ENCODE assay signal across 8 mouse cellular contexts in genomic region chr1:135544504-135545146, GRCm38 (mm10).
DNase-seq lines count a peak whose midpoint lies in the region; ATAC-seq and TF ChIP-seq lines count a peak whose summit lies in the region.

No protein-coding gene starts in this region.

- peak overlapping the region in 2 of 3 experiments; percentile 22 to 42 for H3K4me3 ChIP-seq in CH12.LX (replicated peaks in 1 of 3; ENCODE audit: low read depth in 2 of 3, low read length in 2 of 3, poor library complexity in 1 of 3)
- no peak overlapping the region for H3K4me3 ChIP-seq in embryonic fibroblast, embryonic 13.5 days (ENCODE audit: insufficient read depth, low read length)
- H3K4me3 ChIP-seq in heart, embryonic 12.5 days, result no peak overlapping the region
- no peak overlapping the region for H3K4me3 ChIP-seq in lung, adult 2 months (replicated peaks; ENCODE audit: extremely low read depth, low read depth, low read length)
- no peak overlapping the region for H3K4me3 ChIP-seq in neural tube, embryonic 15.5 days (replicated peaks)
- no peak overlapping the region for H3K4me3 ChIP-seq in thymus, adult 2 months (ENCODE audit: control insufficient read depth, insufficient read depth, low read length)

- peaks cover 0 to 8% of the 10 kb centered on the region in 2 experiments; a peak in 2 of 4 replicates for H3K4me1 ChIP-seq in CH12.LX (ENCODE audit: control insufficient read depth in 1 of 2, insufficient read depth in 2 of 2)
- H3K4me1 ChIP-seq in embryonic fibroblast, embryonic 13.5 days (ENCODE audit: control insufficient read depth, insufficient read depth, low read length), result no peaks in the 10 kb centered on the region
- H3K4me1 ChIP-seq in heart, embryonic 12.5 days (replicated peaks), result peaks cover 55% of the 10 kb centered on the region
- 0 out of 2 replicates have a peak, but pooled peaks cover 4% of the 10 kb centered on the region for H3K4me1 ChIP-seq in lung, adult 2 months (ENCODE audit: control insufficient read depth, insufficient read depth, low read length)
- peaks cover 64% of the 10 kb centered on the region for H3K4me1 ChIP-seq in neural tube, embryonic 15.5 days
- H3K4me1 ChIP-seq in thymus, adult 2 months (replicated peaks; ENCODE audit: control insufficient read depth, insufficient read depth, low read length), result no peaks in the 10 kb centered on the region

- peak; percentile 66 to 96 for TF ChIP-seq CTCF in CH12.LX (conservative IDR thresholded peaks at IDR 0.05 in 1 of 2, IDR thresholded peaks at IDR 0.05 in 1 of 2; ENCODE audit: low read depth in 2 of 2, low read length in 2 of 2)
- TF ChIP-seq CTCF in embryonic fibroblast, embryonic 13.5 days (IDR thresholded peaks at IDR 0.05; ENCODE audit: borderline replicate concordance, insufficient read depth, low read length), result peak; percentile 67
- peak; percentile 84 for TF ChIP-seq CTCF in lung, adult 2 months (IDR thresholded peaks at IDR 0.05; ENCODE audit: insufficient read depth, low read length)
- TF ChIP-seq CTCF in thymus, adult 2 months (IDR thresholded peaks at IDR 0.05; ENCODE audit: borderline replicate concordance, control insufficient read depth, extremely low read depth, insufficient read depth, low read length, poor library complexity), result peak; percentile 76; the same call in 1 of the 2 replicates

- 40% methylated on average over 16 of the region's 16 CpGs for WGBS in heart, embryonic 12.5 days
- 38% methylated on average over 16 of the region's 16 CpGs for WGBS in lung, adult 2 months
- 39% methylated on average over 16 of the region's 16 CpGs for WGBS in neural tube, embryonic 15.5 days
- WGBS in thymus, adult 2 months, result 47% methylated on average over 16 of the region's 16 CpGs

- peak; percentile 91 for DNase-seq in CH12.LX (ENCODE audit: extremely low read depth)
- DNase-seq in adrenal gland, postnatal 4 days (ENCODE audit: low spot score in 2 of 2), result peak; percentile 43 to 69
- DNase-seq in kidney, postnatal 4 days, result peak; percentile 88 to 92
- peak; percentile 69 for DNase-seq in lung, adult 2 months
- DNase-seq in thymus, adult 2 months, result peak; percentile 63

- in situ Hi-C loops in CH12.LX (cut with MboI; ENCODE audit: low pct_ligation_motif_present, low pct_unique_long_range_greater_than_20kb, low sequenced_read_pairs), result loop anchor here (5.0 kb wide), 2 partner anchors 92 to 128 kb away; no protein-coding TSS in a partner anchor

- H3K9ac ChIP-seq in CH12.LX (ENCODE audit: insufficient read depth, low read depth), result no peak overlapping the region
- H3K9ac ChIP-seq in heart, embryonic 12.5 days, result 0 out of 2 replicates have a peak overlapping the region, but pooled peaks have one; percentile 37
- peak overlapping the region; percentile 6; the same call in 1 of the 2 replicates for H3K9ac ChIP-seq in neural tube, embryonic 15.5 days (replicated peaks)

- H3K4me2 ChIP-seq in CH12.LX (ENCODE audit: insufficient read depth, low read depth, poor library complexity, severe bottlenecking), result peak overlapping the region; percentile 52
- no peak overlapping the region for H3K4me2 ChIP-seq in heart, embryonic 12.5 days
- no peak overlapping the region for H3K4me2 ChIP-seq in neural tube, embryonic 15.5 days

- H3K27ac ChIP-seq in CH12.LX (ENCODE audit: insufficient read depth, low read depth), result no peak overlapping the region
- no peak overlapping the region for H3K27ac ChIP-seq in embryonic fibroblast, embryonic 13.5 days (ENCODE audit: insufficient read depth, low read length)
- H3K27ac ChIP-seq in heart, embryonic 12.5 days (ENCODE audit: poor library complexity, severe bottlenecking), result no peak overlapping the region; the same call in 1 of the 2 replicates
- peak overlapping the region; percentile 60 for H3K27ac ChIP-seq in neural tube, embryonic 15.5 days (replicated peaks)
- no peak overlapping the region for H3K27ac ChIP-seq in thymus, adult 2 months (ENCODE audit: control insufficient read depth, insufficient read depth, low read length)

- ATAC-seq in heart, embryonic 12.5 days (ENCODE audit: insufficient number of reproducible peaks, low FRiP score), result no peak
- peak; percentile 29; the same call in 1 of the 2 replicates for ATAC-seq in neural tube, embryonic 15.5 days (ENCODE audit: low FRiP score)

- no peaks in the 10 kb centered on the region for H3K9me3 ChIP-seq in CH12.LX (replicated peaks; ENCODE audit: low read length)
- no peaks in the 10 kb centered on the region for H3K9me3 ChIP-seq in heart, embryonic 12.5 days (replicated peaks)
- H3K9me3 ChIP-seq in neural tube, embryonic 15.5 days (replicated peaks), result no peaks in the 10 kb centered on the region

- no peaks in the 10 kb centered on the region for H3K79me2 ChIP-seq in CH12.LX (replicated peaks; ENCODE audit: control insufficient read depth, extremely low read depth, insufficient read depth, poor library complexity, severe bottlenecking)

- peak; percentile 33 for TF ChIP-seq EP300 in CH12.LX (IDR thresholded peaks at IDR 0.05; ENCODE audit: low read length)

- no peaks in the 10 kb centered on the region for H3K36me3 ChIP-seq in CH12.LX (replicated peaks in 1 of 2; ENCODE audit: control insufficient read depth in 1 of 2, insufficient read depth in 1 of 2, low read length in 1 of 2)
- no peaks in the 10 kb centered on the region for H3K36me3 ChIP-seq in heart, embryonic 12.5 days
- H3K36me3 ChIP-seq in neural tube, embryonic 15.5 days, result no peaks in the 10 kb centered on the region
- no peaks in the 10 kb centered on the region for H3K36me3 ChIP-seq in thymus, adult 2 months (ENCODE audit: control insufficient read depth, insufficient read depth, low read length)

- dilution Hi-C loops in CH12.LX (cut with MboI; ENCODE audit: extremely low pct_ligation_motif_present, extremely low pct_unique_long_range_greater_than_20kb, low sequenced_read_pairs), result no loop called here

- TF ChIP-seq RAD21 in CH12.LX (IDR thresholded peaks at IDR 0.05; ENCODE audit: low read depth, low read length), result peak; percentile 88

- H3K27me3 ChIP-seq in CH12.LX (replicated peaks), result peaks cover 31% of the 10 kb centered on the region
- H3K27me3 ChIP-seq in heart, embryonic 12.5 days (replicated peaks), result no peaks in the 10 kb centered on the region
- H3K27me3 ChIP-seq in neural tube, embryonic 15.5 days (replicated peaks), result no peaks in the 10 kb centered on the region
- no peaks in the 10 kb centered on the region for H3K27me3 ChIP-seq in thymus, adult 2 months (ENCODE audit: control insufficient read depth, insufficient read depth, low read length)

- no peak for TF ChIP-seq POLR2A in CH12.LX (IDR thresholded peaks at IDR 0.05; ENCODE audit: low read depth, low read length)
- TF ChIP-seq POLR2A in embryonic fibroblast, embryonic 13.5 days (IDR thresholded peaks at IDR 0.05; ENCODE audit: low read depth, low read length), result no peak
- no peak for TF ChIP-seq POLR2A in lung, adult 2 months (IDR thresholded peaks at IDR 0.05; ENCODE audit: borderline replicate concordance, extremely low read depth, low read depth, low read length)
- TF ChIP-seq POLR2A in thymus, adult 2 months (IDR thresholded peaks at IDR 0.05; ENCODE audit: control insufficient read depth, extremely low read depth, insufficient read depth, low read length, poor library complexity), result no peak

TF ChIP-seq in CH12.LX, 34 proteins besides CTCF, POLR2A, EP300 and RAD21:
- TF ChIP-seq MEF2A (IDR thresholded peaks at IDR 0.05; ENCODE audit: borderline replicate concordance, low read depth, low read length) (no peak), MYC (IDR thresholded peaks at IDR 0.05; ENCODE audit: low read depth, low read length) (0 out of 2 replicates have a peak, but pooled peaks have one; percentile 21), HCFC1 (IDR thresholded peaks at IDR 0.05; ENCODE audit: low read depth, low read length) (peak; percentile 7; the same call in 1 of the 2 replicates), UBTF (IDR thresholded peaks at IDR 0.05; ENCODE audit: low read depth, low read length) (0 out of 2 replicates have a peak, but pooled peaks have one; percentile 62), IRF4 (IDR thresholded peaks at IDR 0.05; ENCODE audit: low read depth, low read length) (no peak), MAFK (IDR thresholded peaks at IDR 0.05; ENCODE audit: insufficient replicate concordance, low read length) (peak; percentile 50; the same call in 1 of the 2 replicates), TCF12 (IDR thresholded peaks at IDR 0.05; ENCODE audit: low read depth, low read length) (peak; percentile 57; the same call in 1 of the 2 replicates), ZKSCAN1 (IDR thresholded peaks at IDR 0.05; ENCODE audit: borderline replicate concordance, low read depth, low read length) (no peak), JUN (IDR thresholded peaks at IDR 0.05; ENCODE audit: insufficient read depth, low read depth, low read length) (no peak; the same call in 1 of the 2 replicates), GABPA (IDR thresholded peaks at IDR 0.05; ENCODE audit: insufficient replicate concordance, low read depth, low read length) (no peak), ZNF384 (IDR thresholded peaks at IDR 0.05; ENCODE audit: low read depth, low read length) (no peak), MAZ (IDR thresholded peaks at IDR 0.05; ENCODE audit: low read depth, low read length) (0 out of 2 replicates have a peak, but pooled peaks have one; percentile 12), USF1 (IDR thresholded peaks at IDR 0.05; ENCODE audit: low read depth, low read length) (no peak), USF2 (conservative IDR thresholded peaks at IDR 0.05; ENCODE audit: low read depth, low read length) (no peak), SIN3A (IDR thresholded peaks at IDR 0.05; ENCODE audit: low read length) (peak; percentile 36; the same call in 1 of the 2 replicates), PAX5 (IDR thresholded peaks at IDR 0.05; ENCODE audit: low read length) (no peak), ELF1 (IDR thresholded peaks at IDR 0.05; ENCODE audit: low read depth, low read length) (peak; percentile 70), MAX (IDR thresholded peaks at IDR 0.05; ENCODE audit: low read length) (no peak), JUND (conservative IDR thresholded peaks at IDR 0.05; ENCODE audit: low read depth, low read length) (no peak; the same call in 1 of the 2 replicates), BHLHE40 (IDR thresholded peaks at IDR 0.05; ENCODE audit: low read depth, low read length) (peak; percentile 75), TBP (conservative IDR thresholded peaks at IDR 0.05; ENCODE audit: low read depth, low read length) (no peak), NELFE (IDR thresholded peaks at IDR 0.05; ENCODE audit: low read depth, low read length) (peak; percentile 48; the same call in 1 of the 2 replicates), CHD2 (IDR thresholded peaks at IDR 0.05; ENCODE audit: low read length) (no peak), SMC3 (IDR thresholded peaks at IDR 0.05; ENCODE audit: low read depth, low read length) (peak; percentile 95), ETS1 (conservative IDR thresholded peaks at IDR 0.05; ENCODE audit: low read depth, low read length) (peak; percentile 73), ZC3H11A (IDR thresholded peaks at IDR 0.05; ENCODE audit: low read depth, low read length) (peak; percentile 70)

Comparison
In these comparisons a context has a peak if more than half of its experiments do, and no peak if none do; other contexts are left out.
1. H3K4me3 ChIP-seq: peak in CH12.LX (2 of 3); none in embryonic fibroblast, embryonic 13.5 days (single experiment), heart, embryonic 12.5 days (single experiment), lung, adult 2 months (single experiment), neural tube, embryonic 15.5 days (single experiment) and thymus, adult 2 months (single experiment).
2. Peak in every context shown above with its lines, with median percentiles within 50 percentile points of each other: DNase-seq and CTCF ChIP-seq.